Mouse (Mus musculus): ENCODE results near the gene Nrip1.

DNA sequence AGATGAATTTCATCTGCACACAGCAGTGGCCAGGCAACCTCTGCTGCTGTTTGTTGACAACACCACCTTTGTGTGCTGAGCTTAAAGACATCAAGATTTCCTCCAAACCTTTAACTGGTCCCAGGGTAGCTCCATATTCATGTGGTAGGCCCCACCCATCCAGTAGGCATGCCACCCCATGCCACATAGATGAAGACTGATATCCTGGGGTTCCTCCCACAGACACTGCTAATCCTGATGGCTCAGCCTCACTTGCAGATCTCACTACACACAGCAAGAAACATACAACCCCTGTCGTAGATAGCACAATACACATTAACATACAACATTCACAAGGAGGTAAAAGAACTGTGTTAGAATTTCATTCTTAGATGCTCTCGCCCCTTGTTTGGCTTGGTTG is 29.6 kb downstream of the Nrip1 start:
- TF ChIP-seq CTCF (IDR thresholded peaks at IDR 0.05; ENCODE audit: borderline replicate concordance, insufficient read depth, low read length) (no peak), POLR2A (IDR thresholded peaks at IDR 0.05; ENCODE audit: low read depth, low read length) (no peak)
